Mouse (Mus musculus) MEL (cell line): ENCODE measurements around the gene Smo. TPM values are rescaled to one million over a fixed set of nuclear protein-coding genes. Genes with fewer than 3 reads are reported as not detected.

ENCODE experiments used
- DNase-seq: peaks from one replicate; pipeline ENCODE4 v3.0.0; 2011; ENCODE audit warnings: low read depth, low spot score
- H3K27ac ChIP-seq: 2 replicates; pipeline ENCODE4 v1.5.1; 2012; ENCODE audit warnings: low read depth, mild to moderate bottlenecking, control low read depth, low read length, moderate library complexity; ENCODE audit not compliant: control insufficient read depth
- H3K27me3 ChIP-seq, 2 experiments: fragments of 150-350 bp in 1 of 2; sonication (generic) in 1 of 2; 2 replicates each; pipeline ENCODE4 v1.6.1; 2012; ENCODE audit warnings: low read length in 2 of 2, mild to moderate bottlenecking in 2 of 2, improper control_type of control experiment in 1 of 2, moderate library complexity in 1 of 2; ENCODE audit not compliant: insufficient read depth in 2 of 2, control insufficient read depth in 1 of 2
- H3K36me3 ChIP-seq, 2 experiments: 2 replicates each; pipeline ENCODE4 v1.6.1; 2012 to 2014; ENCODE audit warnings: low read length in 2 of 2, improper control_type of control experiment in 1 of 2, inconsistent platforms in 1 of 2, mild to moderate bottlenecking in 1 of 2; ENCODE audit not compliant: insufficient read depth in 2 of 2, control insufficient read depth in 1 of 2
- H3K4me1 ChIP-seq, 2 experiments: fragments of 150-350 bp in 1 of 2; sonication (generic) in 1 of 2; 2 replicates each; pipeline ENCODE4 v1.6.1; 2012; ENCODE audit warnings: low read length in 2 of 2, improper control_type of control experiment in 1 of 2, mild to moderate bottlenecking in 1 of 2; ENCODE audit not compliant: insufficient read depth in 2 of 2, control insufficient read depth in 1 of 2
- H3K4me3 ChIP-seq, 2 experiments: fragments of 150-350 bp in 1 of 2; sonication (generic) in 1 of 2; 2 replicates each; pipeline ENCODE4 v1.5.1; 2012; ENCODE audit warnings: low read depth in 2 of 2, low read length in 2 of 2, mild to moderate bottlenecking in 2 of 2, moderate library complexity in 2 of 2, control low read depth in 1 of 2, improper control_type of control experiment in 1 of 2; ENCODE audit not compliant: control insufficient read depth in 1 of 2, insufficient read depth in 1 of 2
- H3K79me2 ChIP-seq: 2 replicates; pipeline ENCODE4 v1.6.1; 2012; ENCODE audit warnings: mild to moderate bottlenecking, low read length, moderate library complexity; ENCODE audit not compliant: control insufficient read depth, poor library complexity, insufficient read depth
- H3K9ac ChIP-seq: 2 replicates; pipeline ENCODE4 v1.6.1; 2012; ENCODE audit warnings: low read depth, mild to moderate bottlenecking, control low read depth, low read length, moderate library complexity; ENCODE audit not compliant: control insufficient read depth, poor library complexity, severe bottlenecking
- H3K9me3 ChIP-seq: fragments of 150-350 bp; sonication (generic); replicated peaks from 2 replicates; pipeline ENCODE4 v1.6.1; 2012; ENCODE audit warnings: mild to moderate bottlenecking, low read length, improper control_type of control experiment, moderate library complexity; ENCODE audit not compliant: insufficient read depth
- CHD1 ChIP-seq: IDR thresholded peaks from 2 replicates; pipeline ENCODE4 v1.6.1; 2012; ENCODE audit warnings: low read depth, mild to moderate bottlenecking, inconsistent platforms, low read length, improper control_type of control experiment
- CTCF ChIP-seq, 3 experiments: IDR thresholded peaks in 2 of 3; conservative IDR thresholded peaks in 1 of 3; 2 replicates each; pipeline ENCODE4 v1.5.1; 2011 to 2012; ENCODE audit warnings: low read length in 3 of 3, low read depth in 2 of 3, mild to moderate bottlenecking in 2 of 3, improper control_type of control experiment in 1 of 3, inconsistent platforms in 1 of 3, mixed read lengths in 1 of 3, moderate library complexity in 1 of 3; ENCODE audit not compliant: control insufficient read depth in 1 of 3, insufficient read depth in 1 of 3, poor library complexity in 1 of 3, severe bottlenecking in 1 of 3
- E2F4 ChIP-seq: IDR thresholded peaks from 2 replicates; pipeline ENCODE4 v1.6.1; 2011; ENCODE audit warnings: low read depth, low read length, improper control_type of control experiment, borderline replicate concordance
- ELF1 ChIP-seq: IDR thresholded peaks from 2 replicates; pipeline ENCODE4 v1.6.1; 2014; ENCODE audit warnings: low read depth, mild to moderate bottlenecking, inconsistent platforms, low read length, improper control_type of control experiment, moderate library complexity
- EP300 ChIP-seq, 2 experiments: IDR thresholded peaks; 2 replicates each; pipeline ENCODE4 v1.6.1; 2011; ENCODE audit warnings: improper control_type of control experiment in 2 of 2, low read length in 2 of 2, low read depth in 1 of 2, mild to moderate bottlenecking in 1 of 2
- GATA1 ChIP-seq: IDR thresholded peaks from 2 replicates; pipeline ENCODE4 v1.6.1; 2011; ENCODE audit warnings: low read depth, low read length, improper control_type of control experiment
- HCFC1 ChIP-seq: IDR thresholded peaks from 2 replicates; pipeline ENCODE4 v1.6.1; 2012; ENCODE audit warnings: low read depth, mild to moderate bottlenecking, inconsistent platforms, low read length, improper control_type of control experiment, moderate library complexity
- MAFK ChIP-seq: IDR thresholded peaks from 2 replicates; pipeline ENCODE4 v1.6.1; 2011; ENCODE audit warnings: low read depth, mild to moderate bottlenecking, low read length, improper control_type of control experiment, borderline replicate concordance
- MAZ ChIP-seq: IDR thresholded peaks from 2 replicates; pipeline ENCODE4 v1.6.1; 2012; ENCODE audit warnings: low read depth, mild to moderate bottlenecking, inconsistent platforms, low read length, improper control_type of control experiment
- MXI1 ChIP-seq: IDR thresholded peaks from 2 replicates; pipeline ENCODE4 v1.6.1; 2011; ENCODE audit warnings: mild to moderate bottlenecking, low read depth, low read length, improper control_type of control experiment
- MYB ChIP-seq: IDR thresholded peaks from 2 replicates; pipeline ENCODE4 v1.6.1; 2011; ENCODE audit warnings: mild to moderate bottlenecking, low read depth, low read length, improper control_type of control experiment
- MYC ChIP-seq: IDR thresholded peaks from 2 replicates; pipeline ENCODE4 v1.6.1; 2011; ENCODE audit warnings: low read depth, mild to moderate bottlenecking, low read length, improper control_type of control experiment, moderate library complexity
- POLR2AphosphoS2 ChIP-seq: IDR thresholded peaks from 2 replicates; pipeline ENCODE4 v1.6.1; 2011; ENCODE audit warnings: low read length, improper control_type of control experiment
- POLR2AphosphoS5 ChIP-seq: IDR thresholded peaks from 2 replicates; pipeline ENCODE4 v1.6.1; 2012; ENCODE audit warnings: low read depth, borderline replicate concordance, mild to moderate bottlenecking, inconsistent platforms, low read length, moderate library complexity, mixed read lengths
- RCOR1 ChIP-seq: IDR thresholded peaks from 2 replicates; pipeline ENCODE4 v1.6.1; 2012; ENCODE audit warnings: low read depth, mild to moderate bottlenecking, inconsistent platforms, low read length, improper control_type of control experiment
- SIN3A ChIP-seq: IDR thresholded peaks from 2 replicates; pipeline ENCODE4 v1.6.1; 2012; ENCODE audit warnings: low read length, improper control_type of control experiment, inconsistent platforms
- TAL1 ChIP-seq: IDR thresholded peaks from 2 replicates; pipeline ENCODE4 v1.6.1; 2012; ENCODE audit warnings: mild to moderate bottlenecking, inconsistent platforms, low read length, moderate library complexity, mixed read lengths
- TBP ChIP-seq: IDR thresholded peaks from 2 replicates; pipeline ENCODE4 v1.8.0; 2011; ENCODE audit warnings: low read depth, low read length, improper control_type of control experiment
- TCF12 ChIP-seq: IDR thresholded peaks from 2 replicates; pipeline ENCODE4 v1.6.1; 2014; ENCODE audit warnings: low read depth, mild to moderate bottlenecking, inconsistent platforms, low read length, improper control_type of control experiment, moderate library complexity
- UBTF ChIP-seq: IDR thresholded peaks from 2 replicates; pipeline ENCODE4 v1.6.1; 2012; ENCODE audit warnings: low read depth, mild to moderate bottlenecking, inconsistent platforms, low read length, improper control_type of control experiment, moderate library complexity, borderline replicate concordance; ENCODE audit not compliant: insufficient read depth
- USF1 ChIP-seq: IDR thresholded peaks from 2 replicates; pipeline ENCODE4 v1.6.1; 2014; ENCODE audit warnings: low read depth, mild to moderate bottlenecking, inconsistent platforms, low read length, improper control_type of control experiment, moderate library complexity
- USF2 ChIP-seq, 2 experiments: IDR thresholded peaks; 2 replicates each; pipeline ENCODE4 v1.6.1; 2011 to 2012; ENCODE audit warnings: improper control_type of control experiment in 2 of 2, low read length in 2 of 2, borderline replicate concordance in 1 of 2, inconsistent platforms in 1 of 2, low read depth in 1 of 2, mild to moderate bottlenecking in 1 of 2; ENCODE audit not compliant: insufficient read depth in 1 of 2
- ZKSCAN1 ChIP-seq: IDR thresholded peaks from 2 replicates; pipeline ENCODE4 v1.6.1; 2012; ENCODE audit warnings: low read depth, mild to moderate bottlenecking, inconsistent platforms, low read length, improper control_type of control experiment, moderate library complexity
- ZNF384 ChIP-seq: IDR thresholded peaks from 2 replicates; pipeline ENCODE4 v1.6.1; 2012; ENCODE audit warnings: low read depth, mild to moderate bottlenecking, inconsistent platforms, low read length, improper control_type of control experiment
- polyA plus RNA-seq, 2 experiments: library from polyadenylated mRNA; stranded (reverse) in 1 of 2; unstranded in 1 of 2; fragments of >175 nt in 1 of 2; fragments of >200 nt in 1 of 2; gene quantifications; 2 replicates each; pipeline versions ENCODE4 v1.2.1 to v1.2.4; 2012; ENCODE audit warnings: low replicate concordance in 2 of 2, low read depth in 1 of 2; ENCODE audit not compliant: insufficient read length in 2 of 2, insufficient read depth in 1 of 2, missing spikeins in 1 of 2
- total RNA-seq: library from RNA; depleted of rRNA; stranded (reverse); fragments of 300-350 nt; gene quantifications from 2 replicates; pipeline ENCODE4 v1.2.3, GENCODE M21; 2012

The Smo gene
- total and polyA plus RNA-seq, 3 experiments: 62.6 to 83.7 TPM; not detected in 1

- Histone ChIP-seq H3K36me3 (peaks cover 0 to 48% of the 10 kb centered on the region in 2 experiments; a peak in 2 of 4 replicates), H3K4me3 (no peak overlapping the region), H3K27ac (no peak overlapping the region), H3K27me3 (no peaks in the 10 kb centered on the region), H3K9me3 (no peaks in the 10 kb centered on the region), H3K4me1 (peaks cover 22 to 28% of the 10 kb centered on the region in 2 experiments), H3K9ac (no peak overlapping the region), H3K79me2 (0 out of 2 replicates have a peak, but pooled peaks cover 2% of the 10 kb centered on the region)
- no peak for DNase-seq
- TF ChIP-seq USF1 (no peak), ELF1 (no peak), CHD1 (no peak), E2F4 (no peak), MXI1 (no peak), RCOR1 (no peak), ZNF384 (no peak), TAL1 (no peak), USF2 (IDR thresholded peaks at IDR 0.05; ENCODE audit: borderline replicate concordance in 1 of 2, insufficient read depth in 1 of 2, low read depth in 1 of 2, low read length in 2 of 2) (no peak), HCFC1 (no peak), CTCF (IDR thresholded peaks at IDR 0.05 in 2 of 3, conservative IDR thresholded peaks at IDR 0.05 in 1 of 3; ENCODE audit: control insufficient read depth in 1 of 3, insufficient read depth in 1 of 3, low read depth in 2 of 3, low read length in 3 of 3, poor library complexity in 1 of 3, severe bottlenecking in 1 of 3) (no peak), POLR2AphosphoS2 (no peak), POLR2AphosphoS5 (no peak), MYC (no peak), MYB (no peak), MAFK (no peak), TCF12 (no peak)
Measured at GRCm38 (mm10) chr6:29788779-29789350, 53.6 kb downstream of the Smo start.

GRCm38 (mm10) chr6:29790014-29790698 is 54.9 kb downstream of the Smo start:
- no peak for DNase-seq
- Histone ChIP-seq H3K27ac (no peak overlapping the region), H3K36me3 (peaks cover 0 to 43% of the 10 kb centered on the region in 2 experiments; a peak in 2 of 4 replicates), H3K9ac (no peak overlapping the region), H3K4me1 (peaks cover 22 to 25% of the 10 kb centered on the region in 2 experiments), H3K4me3 (no peak overlapping the region), H3K9me3 (no peaks in the 10 kb centered on the region), H3K79me2 (0 out of 2 replicates have a peak, but pooled peaks cover 2% of the 10 kb centered on the region), H3K27me3 (no peaks in the 10 kb centered on the region)
- TF ChIP-seq POLR2AphosphoS5 (no peak), GATA1 (peak; percentile 64), MAZ (no peak), RCOR1 (peak; percentile 79), TBP (peak; percentile 90), MYC (no peak), ZKSCAN1 (no peak), TCF12 (0 out of 2 replicates have a peak, but pooled peaks have one; percentile 12), SIN3A (0 out of 2 replicates have a peak, but pooled peaks have one; percentile 21), UBTF (no peak), CHD1 (no peak), USF2 (IDR thresholded peaks at IDR 0.05; ENCODE audit: borderline replicate concordance in 1 of 2, insufficient read depth in 1 of 2, low read depth in 1 of 2, low read length in 2 of 2) (no peak), EP300 (IDR thresholded peaks at IDR 0.05; ENCODE audit: low read depth in 1 of 2, low read length in 2 of 2) (peak; percentile 36 to 49; a peak in 3 of 4 replicates)
